Mouse (Mus musculus): ENCODE results near the gene Mllt6.
"Not testable (repeated sequence)": the region's sequence is repeated elsewhere in the genome, so short reads cannot be mapped to it uniquely, and the experiment has no call there.

The Mllt6 gene

GRCm38 (mm10) chr11:97662893-97663527, at the start of gene Mllt6:
Gene Mllt6, plus strand, starts transcription at chr11:97663414.
- peak; percentile 79 for DNase-seq (ENCODE audit: low read depth, low spot score)

- no peak for DNase-seq (ENCODE audit: low read depth, low spot score)
Observed at GRCm38 (mm10) chr11:97615276-97615675, 47.9 kb upstream of the Mllt6 start.

- DNase-seq (ENCODE audit: low read depth, low spot score): no peak
Observed at GRCm38 (mm10) chr11:97618368-97618767, 44.8 kb upstream of the Mllt6 start.

GRCm38 (mm10) chr11:97619391-97619795, 43.8 kb upstream of the Mllt6 start:
- peak; percentile 63 for DNase-seq (ENCODE audit: low read depth, low spot score)

- DNase-seq (ENCODE audit: low read depth, low spot score): peak; percentile 76
Observed at GRCm38 (mm10) chr11:97622440-97622839, 40.8 kb upstream of the Mllt6 start.

GRCm38 (mm10) chr11:97623166-97623565, 40.0 kb upstream of the Mllt6 start:
- no peak for DNase-seq (ENCODE audit: low read depth, low spot score)

GRCm38 (mm10) chr11:97625551-97625950, 37.7 kb upstream of the Mllt6 start:
- DNase-seq (ENCODE audit: low read depth, low spot score): no peak

- DNase-seq (ENCODE audit: low read depth, low spot score): no peak
Observed at GRCm38 (mm10) chr11:97626431-97626830, 36.8 kb upstream of the Mllt6 start.

GRCm38 (mm10) chr11:97626850-97627249, 36.4 kb upstream of the Mllt6 start:
- no peak for DNase-seq (ENCODE audit: low read depth, low spot score)

- no peak for DNase-seq (ENCODE audit: low read depth, low spot score)
Observed at GRCm38 (mm10) chr11:97627556-97628302, 35.5 kb upstream of the Mllt6 start.

GRCm38 (mm10) chr11:97628303-97628567, 35.0 kb upstream of the Mllt6 start:
- no peak for DNase-seq (ENCODE audit: low read depth, low spot score)

- DNase-seq (ENCODE audit: low read depth, low spot score): no peak
Observed at GRCm38 (mm10) chr11:97628568-97629518, 34.4 kb upstream of the Mllt6 start.

GRCm38 (mm10) chr11:97629576-97629975, 33.6 kb upstream of the Mllt6 start, which contains the start of gene Epop:
Gene Epop, minus strand, starts transcription at chr11:97629702.
- peak; percentile 71 for DNase-seq (ENCODE audit: low read depth, low spot score)

- DNase-seq (ENCODE audit: low read depth, low spot score): no peak
Observed at GRCm38 (mm10) chr11:97631046-97631445, 32.2 kb upstream of the Mllt6 start.

GRCm38 (mm10) chr11:97631500-97631899, 31.7 kb upstream of the Mllt6 start:
- no peak for DNase-seq (ENCODE audit: low read depth, low spot score)

GRCm38 (mm10) chr11:97631938-97632337, 31.3 kb upstream of the Mllt6 start:
- DNase-seq (ENCODE audit: low read depth, low spot score): peak; percentile 73

GRCm38 (mm10) chr11:97632440-97632839, 30.8 kb upstream of the Mllt6 start:
- not testable (repeated sequence) for DNase-seq (ENCODE audit: low read depth, low spot score)

- no peak for DNase-seq (ENCODE audit: low read depth, low spot score)
Observed at GRCm38 (mm10) chr11:97635468-97636019, 27.7 kb upstream of the Mllt6 start.

GRCm38 (mm10) chr11:97641668-97642067, 21.5 kb upstream of the Mllt6 start:
- no peak for DNase-seq (ENCODE audit: low read depth, low spot score)

GRCm38 (mm10) chr11:97642746-97643145, 20.5 kb upstream of the Mllt6 start:
- no peak for DNase-seq (ENCODE audit: low read depth, low spot score)

- DNase-seq (ENCODE audit: low read depth, low spot score): no peak
Observed at GRCm38 (mm10) chr11:97643380-97644055, 19.7 kb upstream of the Mllt6 start.
